In genomic region chr19:46135789-46136638, GRCm38 (mm10) we compare ENCODE assay signal across 8 mouse cellular contexts. TPM values are rescaled to one million over a fixed set of nuclear protein-coding genes. Genes with fewer than 3 reads are reported as not detected.
DNase-seq lines count a peak whose midpoint lies in the region; ATAC-seq lines count a peak whose summit lies in the region.

No protein-coding gene starts in this region.

- peaks cover 77% of the 10 kb centered on the region for H3K27me3 ChIP-seq in embryonic facial prominence, embryonic 14.5 days (replicated peaks; ENCODE audit: control insufficient read depth, insufficient read depth, low read length)
- peaks cover 58% of the 10 kb centered on the region for H3K27me3 ChIP-seq in heart, embryonic 14.5 days (ENCODE audit: control insufficient read depth, insufficient read depth, low read length)
- H3K27me3 ChIP-seq in kidney, embryonic 16.5 days (ENCODE audit: insufficient read depth, low read length) = peaks cover 79% of the 10 kb centered on the region

- no peaks in the 10 kb centered on the region for H3K36me3 ChIP-seq in embryonic facial prominence, embryonic 14.5 days (ENCODE audit: control insufficient read depth, insufficient read depth, low read length)
- no peaks in the 10 kb centered on the region for H3K36me3 ChIP-seq in heart, embryonic 14.5 days (ENCODE audit: control insufficient read depth, insufficient read depth, low read length)
- H3K36me3 ChIP-seq in kidney, embryonic 16.5 days (ENCODE audit: insufficient read depth, low read length) = no peaks in the 10 kb centered on the region

- H3K27ac ChIP-seq in embryonic facial prominence, embryonic 14.5 days (replicated peaks; ENCODE audit: low read depth, low read length) = no peak overlapping the region
- H3K27ac ChIP-seq in heart, embryonic 14.5 days (replicated peaks in 1 of 2; ENCODE audit: control insufficient read depth in 1 of 2, insufficient read depth in 1 of 2, low read depth in 2 of 2, low read length in 2 of 2) = no peak overlapping the region
- H3K27ac ChIP-seq in kidney, embryonic 16.5 days (ENCODE audit: low read length) = no peak overlapping the region

- H3K9me3 ChIP-seq in embryonic facial prominence, embryonic 14.5 days (ENCODE audit: control insufficient read depth, low read length) = no peaks in the 10 kb centered on the region
- no peaks in the 10 kb centered on the region for H3K9me3 ChIP-seq in heart, embryonic 14.5 days (ENCODE audit: control insufficient read depth, low read length)
- H3K9me3 ChIP-seq in kidney, embryonic 16.5 days (ENCODE audit: low read length) = no peaks in the 10 kb centered on the region

- H3K9ac ChIP-seq in embryonic facial prominence, embryonic 14.5 days (ENCODE audit: low read depth, low read length) = peak overlapping the region; percentile 57
- H3K9ac ChIP-seq in heart, embryonic 14.5 days (ENCODE audit: low read length) = peak overlapping the region; percentile 52
- peak overlapping the region; percentile 59 for H3K9ac ChIP-seq in kidney, embryonic 16.5 days (replicated peaks; ENCODE audit: low read length)

- H3K4me1 ChIP-seq in embryonic facial prominence, embryonic 14.5 days (ENCODE audit: control insufficient read depth, insufficient read depth, low read length) = peaks cover 11% of the 10 kb centered on the region
- peaks cover 18 to 31% of the 10 kb centered on the region in 2 experiments for H3K4me1 ChIP-seq in heart, embryonic 14.5 days (ENCODE audit: control insufficient read depth in 2 of 2, insufficient read depth in 2 of 2, low read length in 2 of 2)
- peaks cover 33% of the 10 kb centered on the region for H3K4me1 ChIP-seq in kidney, embryonic 16.5 days (ENCODE audit: insufficient read depth, low read length)

- under 1% methylated on average over 61 of the region's 79 CpGs for WGBS in embryonic facial prominence, embryonic 14.5 days
- WGBS in heart, embryonic 14.5 days = under 1% methylated on average over 78 of the region's 79 CpGs
- under 1% methylated on average over 79 of the region's 79 CpGs for WGBS in kidney, embryonic 16.5 days

- DNase-seq in B cell, adult 2 months = peak; percentile 79 to 82
- peak; percentile 81 for DNase-seq in adrenal gland, adult 2 months
- peak; percentile 50 for DNase-seq in embryonic facial prominence, embryonic 14.5 days (ENCODE audit: low spot score)
- peak; percentile 49 for DNase-seq in lung, postnatal 10 days
- peak; percentile 66 for DNase-seq in retina, embryonic 14.5 days (ENCODE audit: low spot score)
- DNase-seq in urinary bladder, adult 2 months (ENCODE audit: low spot score) = peak; percentile 54

- ATAC-seq in embryonic facial prominence, embryonic 14.5 days (ENCODE audit: low read depth) = peak; percentile 39
- peak; percentile 20; the same call in 1 of the 2 replicates for ATAC-seq in heart, embryonic 14.5 days (ENCODE audit: insufficient number of reproducible peaks, insufficient read depth, low FRiP score, low read depth)
- ATAC-seq in kidney, embryonic 16.5 days (ENCODE audit: low FRiP score, low TSS enrichment) = peak; percentile 74

- peak overlapping the region; percentile 53 for H3K4me3 ChIP-seq in embryonic facial prominence, embryonic 14.5 days (ENCODE audit: low read depth, low read length)
- H3K4me3 ChIP-seq in heart, embryonic 14.5 days (ENCODE audit: control insufficient read depth in 1 of 2, insufficient read depth in 1 of 2, low read depth in 1 of 2, low read length in 2 of 2) = peak overlapping the region; percentile 51 to 55
- peak overlapping the region; percentile 61 for H3K4me3 ChIP-seq in kidney, embryonic 16.5 days (ENCODE audit: low read length)

- H3K4me2 ChIP-seq in embryonic facial prominence, embryonic 14.5 days (ENCODE audit: low read depth, low read length) = peak overlapping the region; percentile 99
- peak overlapping the region; percentile 92 for H3K4me2 ChIP-seq in heart, embryonic 14.5 days (ENCODE audit: low read length)
- peak overlapping the region; percentile 100 for H3K4me2 ChIP-seq in kidney, embryonic 16.5 days (replicated peaks; ENCODE audit: low read depth, low read length)

RNA-seq across cellular contexts. Expression of gene Elovl3, which starts 4.3 kb away (rescaled TPM):
- total RNA-seq in adrenal gland, adult 2 months (2021) = 10 to 100 TPM; 54.7 to 59.4 TPM
- 2.6 and 4.8 TPM in 2 replicates for polyA plus RNA-seq in adrenal gland, adult 2 months (2012; rRNA removed)
- 1.1 and 1.4 TPM in 2 replicates for polyA plus RNA-seq in embryonic facial prominence, embryonic 14.5 days (2014; fragmentation: Nextera tagmentation; extraction: Ambion mirVana)
- not detected in 2 replicates for polyA plus RNA-seq in heart, embryonic 14.5 days (2014; fragmentation: Nextera tagmentation; extraction: Ambion mirVana)
- polyA plus RNA-seq in kidney, embryonic 16.5 days (2015; fragmentation: Nextera tagmentation; extraction: Ambion mirVana) = not detected in 2 replicates
- not detected in 2 replicates for polyA plus RNA-seq in urinary bladder, adult 2 months (2012; rRNA removed)

RNA-seq across cellular contexts. Expression of gene Pitx3, which starts 12.1 kb away (rescaled TPM):
- total RNA-seq in adrenal gland, adult 2 months (2021) = not detected
- 0.21 TPM in 1 of 2 replicates, not detected in the other for polyA plus RNA-seq in adrenal gland, adult 2 months (2012; rRNA removed)
- polyA plus RNA-seq in embryonic facial prominence, embryonic 14.5 days (2014; fragmentation: Nextera tagmentation; extraction: Ambion mirVana) = 10.5 and 13.1 TPM in 2 replicates
- polyA plus RNA-seq in heart, embryonic 14.5 days (2014; fragmentation: Nextera tagmentation; extraction: Ambion mirVana) = 0.51 and 0.66 TPM in 2 replicates
- 0.26 TPM in 1 of 2 replicates, not detected in the other for polyA plus RNA-seq in kidney, embryonic 16.5 days (2015; fragmentation: Nextera tagmentation; extraction: Ambion mirVana)
- 0.12 and 0.19 TPM in 2 replicates for polyA plus RNA-seq in urinary bladder, adult 2 months (2012; rRNA removed)

RNA-seq across cellular contexts. Expression of gene Gbf1, which starts 16.3 kb away (rescaled TPM):
- total RNA-seq in adrenal gland, adult 2 months (2021) = 10 to 100 TPM; 68.8 to 72.5 TPM
- polyA plus RNA-seq in adrenal gland, adult 2 months (2012; rRNA removed) = 158 and 177 TPM in 2 replicates
- polyA plus RNA-seq in embryonic facial prominence, embryonic 14.5 days (2014; fragmentation: Nextera tagmentation; extraction: Ambion mirVana) = 57.3 and 60.4 TPM in 2 replicates
- 43.5 and 45.0 TPM in 2 replicates for polyA plus RNA-seq in heart, embryonic 14.5 days (2014; fragmentation: Nextera tagmentation; extraction: Ambion mirVana)
- 40.5 and 43.0 TPM in 2 replicates for polyA plus RNA-seq in kidney, embryonic 16.5 days (2015; fragmentation: Nextera tagmentation; extraction: Ambion mirVana)
- polyA plus RNA-seq in urinary bladder, adult 2 months (2012; rRNA removed) = 56.3 and 57.5 TPM in 2 replicates

Comparison
In these comparisons a context has a peak if more than half of its experiments do, and no peak if none do; other contexts are left out.
1. ATAC-seq: peak in every context shown above with its lines; median percentile 74 in kidney, embryonic 16.5 days; 39 in embryonic facial prominence, embryonic 14.5 days; 20 in heart, embryonic 14.5 days.